Mouse (Mus musculus) kidney, embryonic 14.5 days (tissue): ENCODE data around the gene Mgat4a. TPM values are rescaled to one million over a fixed set of nuclear protein-coding genes. Genes with fewer than 3 reads are reported as not detected.
"Not testable (repeated sequence)": the region's sequence is repeated elsewhere in the genome, so short reads cannot be mapped to it uniquely, and the experiment has no call there.

ENCODE experiments used
- ATAC-seq: fragments of 200-750 bp; cut with Nextera tagmentation; 2 replicates; pipeline ENCODE4 v1.8.0; 2017; ENCODE audit warnings: moderate number of reproducible peaks, mild to moderate bottlenecking, moderate TSS enrichment, moderate library complexity; ENCODE audit not compliant: low FRiP score, low TSS enrichment
- H3K27ac ChIP-seq: fragments of 300-500 bp; sonication (generic); 2 replicates; pipeline ENCODE4 v1.5.1; 2014; ENCODE audit warnings: low read depth, mild to moderate bottlenecking, low read length, moderate library complexity, mixed read lengths
- H3K27me3 ChIP-seq: fragments of 300-500 bp; sonication (generic); 2 replicates; pipeline ENCODE4 v1.6.1; 2014; ENCODE audit warnings: mild to moderate bottlenecking, low read length; ENCODE audit not compliant: control insufficient read depth, insufficient read depth
- H3K36me3 ChIP-seq: fragments of 300-500 bp; sonication (generic); 2 replicates; pipeline ENCODE4 v1.6.1; 2014; ENCODE audit warnings: low read length, mixed read lengths; ENCODE audit not compliant: control insufficient read depth, insufficient read depth
- H3K4me1 ChIP-seq: fragments of 300-500 bp; sonication (generic); 2 replicates; pipeline ENCODE4 v1.6.1; 2014; ENCODE audit warnings: low read length, mixed read lengths; ENCODE audit not compliant: control insufficient read depth, insufficient read depth
- H3K4me2 ChIP-seq: fragments of 300-500 bp; sonication (generic); replicated peaks from 2 replicates; pipeline ENCODE4 v1.6.1; 2014; ENCODE audit warnings: low read depth, mild to moderate bottlenecking, low read length
- H3K4me3 ChIP-seq: fragments of 300-500 bp; sonication (generic); 2 replicates; pipeline ENCODE4 v1.5.1; 2014; ENCODE audit warnings: mild to moderate bottlenecking, low read length
- H3K9ac ChIP-seq: fragments of 300-500 bp; sonication (generic); 2 replicates; pipeline ENCODE4 v1.6.1; 2014; ENCODE audit warnings: low read depth, mild to moderate bottlenecking, low read length, moderate library complexity
- H3K9me3 ChIP-seq: fragments of 300-500 bp; sonication (generic); 2 replicates; pipeline ENCODE4 v1.6.1; 2016; ENCODE audit warnings: low read length; ENCODE audit not compliant: control insufficient read depth
- WGBS: fragments of 180-500 bp; shearing (Covaris S2); extraction: QIAGEN DNeasy Blood & Tissue Kit; methylation state at CpG from one replicate; pipeline ENCODE4 v1.1.7; 2014; 5-methylcytosine and 5-hydroxymethylcytosine counted together
- polyA plus RNA-seq: library from polyadenylated mRNA; unstranded; fragments of >200 nt; fragmentation: Nextera tagmentation; extraction: Ambion mirVana; gene quantifications from 2 replicates; pipeline ENCODE4 v1.2.1, GENCODE M21; 2014

The Mgat4a gene
- polyA plus RNA-seq, 1 experiment from 2014 or later: 7.1 TPM

GRCm38 (mm10) chr1:37539968-37540809 is 627 bp downstream of the Mgat4a start:
- no peaks in the 10 kb centered on the region for H3K36me3 ChIP-seq
- peak overlapping the region; percentile 97 for H3K4me2 ChIP-seq
- 5% methylated on average over 30 of the region's 47 CpGs for WGBS
- H3K4me1 ChIP-seq: no peaks in the 10 kb centered on the region
- peak overlapping the region; percentile 72 for H3K9ac ChIP-seq
- H3K27me3 ChIP-seq: peaks cover 7% of the 10 kb centered on the region; the same call in 1 of the 2 replicates
- peak; percentile 73 for ATAC-seq
- no peak overlapping the region for H3K27ac ChIP-seq
- H3K9me3 ChIP-seq: no peaks in the 10 kb centered on the region
- peak overlapping the region; percentile 75 for H3K4me3 ChIP-seq

GRCm38 (mm10) chr1:37534532-37535108 is 6.2 kb downstream of the Mgat4a start:
- WGBS: 23% methylated on average over 5 of the region's 5 CpGs
- no peak for ATAC-seq
- no peaks in the 10 kb centered on the region for H3K4me1 ChIP-seq

DNA sequence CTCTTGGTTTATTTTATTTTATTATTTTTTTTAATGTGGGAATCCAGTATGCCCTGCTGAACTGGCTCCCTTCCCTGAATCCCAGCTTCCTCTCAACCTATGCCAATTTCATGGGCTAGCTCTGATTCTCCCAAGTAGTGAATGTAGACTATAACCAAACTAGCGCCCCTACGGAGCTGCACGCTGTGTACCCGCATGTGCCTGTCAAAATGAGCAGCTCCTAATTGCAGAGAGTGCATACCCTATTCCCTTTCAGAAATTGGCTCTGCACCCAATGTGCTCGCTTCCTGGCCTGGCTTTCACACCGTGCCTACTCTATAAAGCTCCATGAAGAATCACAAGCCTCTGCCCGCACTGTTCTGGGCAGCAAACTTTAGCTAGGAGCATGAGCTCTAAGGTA is 7.6 kb downstream of the Mgat4a start:
- Histone ChIP-seq H3K9ac (no peak overlapping the region), H3K9me3 (no peaks in the 10 kb centered on the region), H3K4me3 (no peak overlapping the region), H3K27ac (no peak overlapping the region), H3K27me3 (no peaks in the 10 kb centered on the region), H3K36me3 (no peaks in the 10 kb centered on the region), H3K4me2 (no peak overlapping the region), H3K4me1 (no peaks in the 10 kb centered on the region)
- WGBS: 94% methylated on average over 7 of the region's 7 CpGs
- no peak for ATAC-seq

More at GRCm38 (mm10) chr1:37534532-37535108, 6.2 kb downstream of the Mgat4a start:
- Histone ChIP-seq H3K4me3 (no peak overlapping the region), H3K36me3 (no peaks in the 10 kb centered on the region), H3K27ac (no peak overlapping the region), H3K27me3 (no peaks in the 10 kb centered on the region; the same call in 1 of the 2 replicates), H3K9me3 (no peaks in the 10 kb centered on the region), H3K9ac (no peak overlapping the region), H3K4me2 (no peak overlapping the region)

GRCm38 (mm10) chr1:37532533-37532840 is 8.3 kb downstream of the Mgat4a start:
- H3K9ac ChIP-seq: no peak overlapping the region
- H3K36me3 ChIP-seq: no peaks in the 10 kb centered on the region
- WGBS: 77% methylated on average over 6 of the region's 6 CpGs
- no peaks in the 10 kb centered on the region for H3K9me3 ChIP-seq
- H3K4me2 ChIP-seq: no peak overlapping the region
- H3K4me3 ChIP-seq: no peak overlapping the region
- H3K27ac ChIP-seq: no peak overlapping the region
- ATAC-seq: no peak
- no peaks in the 10 kb centered on the region for H3K27me3 ChIP-seq
- no peaks in the 10 kb centered on the region for H3K4me1 ChIP-seq

- Histone ChIP-seq H3K27me3 (no peaks in the 10 kb centered on the region), H3K9ac (no peak overlapping the region), H3K36me3 (no peaks in the 10 kb centered on the region), H3K4me2 (no peak overlapping the region), H3K9me3 (no peaks in the 10 kb centered on the region), H3K4me1 (no peaks in the 10 kb centered on the region), H3K27ac (no peak overlapping the region), H3K4me3 (no peak overlapping the region)
- 96% methylated on average over 12 of the region's 12 CpGs for WGBS
- no peak for ATAC-seq
Observed at GRCm38 (mm10) chr1:37531654-37532532, 8.9 kb downstream of the Mgat4a start.

GRCm38 (mm10) chr1:37530061-37530460 is 10.8 kb downstream of the Mgat4a start:
- 77% methylated on average over 8 of the region's 8 CpGs for WGBS
- no peak for ATAC-seq
- Histone ChIP-seq H3K27me3 (no peaks in the 10 kb centered on the region), H3K36me3 (no peaks in the 10 kb centered on the region), H3K4me1 (no peaks in the 10 kb centered on the region), H3K27ac (no peak overlapping the region), H3K9me3 (no peaks in the 10 kb centered on the region), H3K4me3 (no peak overlapping the region), H3K4me2 (no peak overlapping the region), H3K9ac (no peak overlapping the region)

GRCm38 (mm10) chr1:37526257-37526656 is 14.6 kb downstream of the Mgat4a start:
- Histone ChIP-seq H3K4me2 (no peak overlapping the region), H3K36me3 (no peaks in the 10 kb centered on the region), H3K27ac (no peak overlapping the region), H3K4me1 (no peaks in the 10 kb centered on the region), H3K27me3 (no peaks in the 10 kb centered on the region), H3K9ac (no peak overlapping the region), H3K4me3 (no peak overlapping the region), H3K9me3 (no peaks in the 10 kb centered on the region)
- no peak for ATAC-seq

DNA sequence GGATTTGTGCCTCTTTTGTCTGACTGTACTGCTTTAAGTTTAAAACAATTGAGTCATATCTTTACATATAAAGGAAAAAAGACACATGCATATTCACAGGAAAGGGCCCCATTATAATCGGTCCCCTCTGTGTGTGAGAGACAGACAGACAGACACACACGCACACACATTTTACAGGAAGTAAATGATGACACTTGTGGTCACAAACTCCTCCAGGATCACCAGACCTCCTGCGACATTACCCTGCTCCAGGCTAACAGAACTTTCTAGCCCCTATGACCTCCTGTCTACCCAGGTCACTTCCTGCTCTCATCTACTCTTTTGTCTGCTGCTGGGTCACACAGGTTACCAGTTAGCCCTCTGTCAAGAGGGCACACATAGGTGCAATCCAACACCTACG is 16.1 kb downstream of the Mgat4a start:
- Histone ChIP-seq H3K4me3 (no peak overlapping the region), H3K36me3 (no peaks in the 10 kb centered on the region), H3K9ac (no peak overlapping the region), H3K9me3 (no peaks in the 10 kb centered on the region), H3K27me3 (no peaks in the 10 kb centered on the region), H3K4me2 (no peak overlapping the region), H3K27ac (no peak overlapping the region), H3K4me1 (no peaks in the 10 kb centered on the region)
- 69% methylated on average over 4 of the region's 4 CpGs for WGBS
- no peak for ATAC-seq

GRCm38 (mm10) chr1:37524122-37524521 is 16.7 kb downstream of the Mgat4a start:
- WGBS: 85% methylated on average over 4 of the region's 4 CpGs
- not testable (repeated sequence) for H3K9me3 ChIP-seq, H3K36me3 ChIP-seq, H3K27ac ChIP-seq, H3K4me2 ChIP-seq, H3K4me3 ChIP-seq, H3K27me3 ChIP-seq, H3K4me1 ChIP-seq, ATAC-seq, H3K9ac ChIP-seq
